Mouse (Mus musculus) hindbrain, embryonic 14.5 days (tissue): Measurements from ENCODE around the gene Dusp21. TPM values are rescaled to one million over a fixed set of nuclear protein-coding genes. Genes with fewer than 3 reads are reported as not detected.
A peak's percentile ranks its signal among the peaks of the same experiment; 100 is the strongest.

Source experiments
- ATAC-seq: fragments of 200-750 bp; cut with Nextera tagmentation; 2 replicates; pipeline ENCODE4 v1.8.0; 2017; ENCODE audit warnings: moderate number of reproducible peaks, mild to moderate bottlenecking, moderate TSS enrichment, moderate library complexity; ENCODE audit not compliant: low FRiP score
- DNase-seq: peaks from one replicate; pipeline ENCODE4 v3.0.0-alpha.2; 2015; ENCODE audit warnings: low spot score
- H3K27ac ChIP-seq: fragments of 300-500 bp; sonication (generic); 2 replicates; pipeline ENCODE4 v1.5.1; 2014; ENCODE audit warnings: mild to moderate bottlenecking, moderate library complexity
- H3K27me3 ChIP-seq: fragments of 300-500 bp; sonication (generic); 2 replicates; pipeline ENCODE4 v1.6.1; 2014; ENCODE audit warnings: mild to moderate bottlenecking, low read length, mixed read lengths; ENCODE audit not compliant: control insufficient read depth, insufficient read depth
- H3K36me3 ChIP-seq: fragments of 300-500 bp; sonication (generic); replicated peaks from 2 replicates; pipeline ENCODE4 v1.6.1; 2014; ENCODE audit not compliant: control insufficient read depth, insufficient read depth
- H3K4me1 ChIP-seq: fragments of 300-500 bp; sonication (generic); replicated peaks from 2 replicates; pipeline ENCODE4 v1.6.1; 2014; ENCODE audit warnings: antibody characterized with exemption, low read length, mixed read lengths; ENCODE audit not compliant: control insufficient read depth, insufficient read depth
- H3K4me2 ChIP-seq: fragments of 300-500 bp; sonication (generic); replicated peaks from 2 replicates; pipeline ENCODE4 v1.6.1; 2014; ENCODE audit warnings: mild to moderate bottlenecking, moderate library complexity
- H3K4me3 ChIP-seq: fragments of 300-500 bp; sonication (generic); replicated peaks from 2 replicates; pipeline ENCODE4 v1.5.1; 2014; ENCODE audit warnings: mild to moderate bottlenecking, low read length
- H3K9ac ChIP-seq: fragments of 300-500 bp; sonication (generic); 2 replicates; pipeline ENCODE4 v1.6.1; 2014
- H3K9me3 ChIP-seq: fragments of 300-500 bp; sonication (generic); 2 replicates; pipeline ENCODE4 v1.6.1; 2016; ENCODE audit warnings: low read length; ENCODE audit not compliant: control insufficient read depth
- WGBS: fragments of 180-500 bp; shearing (Covaris S2); extraction: QIAGEN DNeasy Blood & Tissue Kit; methylation state at CpG from one replicate; pipeline ENCODE4 v1.1.7; 2014; 5-methylcytosine and 5-hydroxymethylcytosine counted together
- polyA plus RNA-seq: library from polyadenylated mRNA; unstranded; fragments of >200 nt; fragmentation: Nextera tagmentation; extraction: Ambion mirVana; gene quantifications from 2 replicates; pipeline ENCODE4 v1.2.1, GENCODE M21; 2014

The Dusp21 gene
- polyA plus RNA-seq = not detected in 2 replicates

- no peaks in the 10 kb centered on the region for H3K4me1 ChIP-seq
- no peak within 1 kb of the TSS for H3K4me2 ChIP-seq
- no peak within 1 kb of the TSS for H3K4me3 ChIP-seq
- no peaks in the 10 kb centered on the region for H3K36me3 ChIP-seq
- no peak within 1 kb of the TSS for H3K27ac ChIP-seq
- 100% methylated on average over 1 of the region's 1 CpGs for whole genome bisulfite sequencing
- no peak within 1 kb of the TSS for H3K9ac ChIP-seq
- no peaks in the 10 kb centered on the region for H3K9me3 ChIP-seq
- DNase-seq (no peak), ATAC-seq (no peak)
- H3K27me3 ChIP-seq = no peaks in the 10 kb centered on the region
These were observed at the start of gene Dusp21 for GRCm38 (mm10) chrX:18145557-18145956. TSS of gene Dusp21 (plus strand) at chrX:18145857.

- Histone ChIP-seq H3K4me2 (peak overlapping the region; percentile 61), H3K9ac (peak overlapping the region; percentile 65; the same call in 1 of the 2 replicates), H3K4me1 (no peaks in the 10 kb centered on the region), H3K36me3 (no peaks in the 10 kb centered on the region), H3K27ac (peak overlapping the region; percentile 90; the same call in 1 of the 2 replicates), H3K27me3 (no peaks in the 10 kb centered on the region), H3K9me3 (no peaks in the 10 kb centered on the region), H3K4me3 (peak overlapping the region; percentile 86; the same call in 1 of the 2 replicates)
- ATAC-seq = no peak
- DNase-seq = no peak
- WGBS = 53% methylated on average over 4 of the region's 4 CpGs
These were observed 15.2 kb downstream of the Dusp21 start for GRCm38 (mm10) chrX:18160734-18161442.

- H3K36me3 ChIP-seq = no peaks in the 10 kb centered on the region
- peak; percentile 77 for ATAC-seq
- peak overlapping the region; percentile 90 for H3K27ac ChIP-seq
- under 1% methylated on average over 28 of the region's 28 CpGs for WGBS
- peak overlapping the region; percentile 86 for H3K4me3 ChIP-seq
- H3K9ac ChIP-seq = peak overlapping the region; percentile 65
- H3K27me3 ChIP-seq = no peaks in the 10 kb centered on the region
- H3K9me3 ChIP-seq = no peaks in the 10 kb centered on the region
- H3K4me2 ChIP-seq = peak overlapping the region; percentile 61
- peak; percentile 58 for DNase-seq
- H3K4me1 ChIP-seq = no peaks in the 10 kb centered on the region
These were observed 16.1 kb downstream of the Dusp21 start for GRCm38 (mm10) chrX:18161796-18162191.

GRCm38 (mm10) chrX:18162192-18162857 is 16.7 kb downstream of the Dusp21 start, which contains the start of gene Kdm6a:
TSS of gene Kdm6a (plus strand) at chrX:18162575.
- no peaks in the 10 kb centered on the region for H3K9me3 ChIP-seq
- no peaks in the 10 kb centered on the region for H3K36me3 ChIP-seq
- 0% methylated on average over 48 of the region's 50 CpGs for WGBS
- peak within 1 kb of the TSS; percentile 86 for H3K4me3 ChIP-seq
- peak within 1 kb of the TSS; percentile 94 for H3K9ac ChIP-seq
- DNase-seq = peak; percentile 95
- H3K27me3 ChIP-seq = no peaks in the 10 kb centered on the region
- H3K27ac ChIP-seq = peak within 1 kb of the TSS; percentile 97
- H3K4me1 ChIP-seq = no peaks in the 10 kb centered on the region
- peak; percentile 99 for ATAC-seq
- peak within 1 kb of the TSS; percentile 61 for H3K4me2 ChIP-seq

GRCm38 (mm10) chrX:18162861-18163731 is 17.4 kb downstream of the Dusp21 start:
- H3K4me2 ChIP-seq = peak overlapping the region; percentile 58

GRCm38 (mm10) chrX:18163917-18164624 is 18.4 kb downstream of the Dusp21 start:
- H3K4me1 ChIP-seq = no peaks in the 10 kb centered on the region
- no peak for ATAC-seq
- H3K36me3 ChIP-seq = no peaks in the 10 kb centered on the region
- H3K27me3 ChIP-seq = no peaks in the 10 kb centered on the region
- no peaks in the 10 kb centered on the region for H3K9me3 ChIP-seq
- peak overlapping the region; percentile 94 for H3K9ac ChIP-seq
- DNase-seq = no peak
- H3K4me2 ChIP-seq = peak overlapping the region; percentile 58
- H3K4me3 ChIP-seq = peak overlapping the region; percentile 86
- H3K27ac ChIP-seq = peak overlapping the region; percentile 97; the same call in 1 of the 2 replicates
- WGBS = 1% methylated on average over 10 of the region's 10 CpGs

More at GRCm38 (mm10) chrX:18162861-18163731, 17.4 kb downstream of the Dusp21 start:
- H3K27ac ChIP-seq = peak overlapping the region; percentile 97
- H3K4me3 ChIP-seq = peak overlapping the region; percentile 86
- peak; percentile 61 for DNase-seq
- peak overlapping the region; percentile 94 for H3K9ac ChIP-seq
- peak; percentile 12 for ATAC-seq
- WGBS = under 1% methylated on average over 92 of the region's 95 CpGs
- H3K27me3 ChIP-seq = no peaks in the 10 kb centered on the region
- no peaks in the 10 kb centered on the region for H3K9me3 ChIP-seq
- no peaks in the 10 kb centered on the region for H3K4me1 ChIP-seq
- no peaks in the 10 kb centered on the region for H3K36me3 ChIP-seq

DNA sequence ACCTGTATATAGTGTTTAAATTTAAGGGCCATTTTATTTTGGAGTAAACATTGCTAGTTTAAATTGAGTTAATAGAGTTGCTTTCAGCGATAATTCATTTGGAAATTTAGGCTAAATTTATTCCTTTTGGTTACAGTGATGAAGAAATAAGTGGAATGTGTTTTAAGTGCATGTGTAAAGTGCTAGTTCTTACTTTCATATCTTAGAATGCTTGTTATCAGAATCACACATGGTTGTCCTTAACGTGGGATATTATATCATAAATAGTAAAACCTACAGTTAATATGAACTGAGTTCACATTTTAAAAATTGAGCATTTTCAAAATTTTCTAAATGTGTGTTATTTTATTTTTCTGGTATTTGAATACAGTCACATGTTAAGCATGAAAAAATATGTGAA is 19.5 kb downstream of the Dusp21 start:
- Histone ChIP-seq H3K4me1 (no peaks in the 10 kb centered on the region), H3K9me3 (no peaks in the 10 kb centered on the region), H3K9ac (no peak overlapping the region), H3K36me3 (no peaks in the 10 kb centered on the region), H3K4me2 (peak overlapping the region; percentile 58), H3K27me3 (no peaks in the 10 kb centered on the region), H3K27ac (no peak overlapping the region), H3K4me3 (peak overlapping the region; percentile 86)
- ATAC-seq (no peak), DNase-seq (no peak)
- 83% methylated on average over 2 of the region's 2 CpGs for WGBS

GRCm38 (mm10) chrX:18166961-18167360 is 21.3 kb downstream of the Dusp21 start:
- no peaks in the 10 kb centered on the region for H3K9me3 ChIP-seq
- H3K4me1 ChIP-seq = no peaks in the 10 kb centered on the region
- ATAC-seq (no peak), DNase-seq (no peak)
- no peak overlapping the region for H3K4me3 ChIP-seq
- 84% methylated on average over 3 of the region's 3 CpGs for WGBS
- no peaks in the 10 kb centered on the region for H3K27me3 ChIP-seq
- H3K4me2 ChIP-seq = no peak overlapping the region
- H3K27ac ChIP-seq = no peak overlapping the region
- H3K9ac ChIP-seq = no peak overlapping the region
- H3K36me3 ChIP-seq = no peaks in the 10 kb centered on the region
